Mouse (Mus musculus) liver, embryonic 14.5 days (tissue): ENCODE data around the gene Nqo1.
A peak's percentile ranks its signal among the peaks of the same experiment; 100 is the strongest.

Experiments
- CTCF ChIP-seq: IDR thresholded peaks from 2 replicates; pipeline ENCODE4 v1.5.1; 2016; ENCODE audit warnings: antibody characterized with exemption, low read depth, control low read depth
- EP300 ChIP-seq: IDR thresholded peaks from 2 replicates; pipeline ENCODE4 v1.6.1; 2016; ENCODE audit warnings: antibody characterized with exemption, low read depth

GRCm38 (mm10) chr8:107436841-107437421 lies 33.9 kb upstream of the Nqo1 start:
- TF ChIP-seq CTCF (no peak), EP300 (peak; percentile 73)
